Mouse (Mus musculus) heart, postnatal 0 days (tissue): ENCODE results near the gene Col6a2. TPM values are rescaled to one million over a fixed set of nuclear protein-coding genes. Genes with fewer than 3 reads are reported as not detected.

Experiments
- ATAC-seq: fragments of 200-750 bp; cut with Nextera tagmentation; 2 replicates; pipeline ENCODE4 v1.8.0; 2017; ENCODE audit warnings: low read depth, moderate number of reproducible peaks, moderate library complexity; ENCODE audit not compliant: insufficient read depth
- DNase-seq: peaks from one replicate; pipeline ENCODE4 v3.0.0-alpha.2; 2016; ENCODE audit warnings: low spot score
- H3K27ac ChIP-seq: fragments of 300-500 bp; sonication (generic); 2 replicates; pipeline ENCODE4 v1.5.1; 2014; ENCODE audit warnings: low read depth, mild to moderate bottlenecking
- H3K27me3 ChIP-seq: fragments of 300-500 bp; sonication (generic); 2 replicates; pipeline ENCODE4 v1.6.1; 2014; ENCODE audit warnings: low read length, mixed read lengths; ENCODE audit not compliant: control insufficient read depth, insufficient read depth
- H3K36me3 ChIP-seq: fragments of 300-500 bp; sonication (generic); replicated peaks from 2 replicates; pipeline ENCODE4 v1.6.1; 2014; ENCODE audit warnings: low read length, mixed read lengths; ENCODE audit not compliant: control insufficient read depth, insufficient read depth
- H3K4me1 ChIP-seq: fragments of 300-500 bp; sonication (generic); 2 replicates; pipeline ENCODE4 v1.6.1; 2014; ENCODE audit warnings: antibody characterized with exemption; ENCODE audit not compliant: control insufficient read depth, insufficient read depth
- H3K4me2 ChIP-seq: fragments of 300-500 bp; sonication (generic); 2 replicates; pipeline ENCODE4 v1.6.1; 2014; ENCODE audit warnings: low read depth, mild to moderate bottlenecking, low read length, moderate library complexity
- H3K4me3 ChIP-seq: fragments of 300-500 bp; sonication (generic); 2 replicates; pipeline ENCODE4 v1.5.1; 2014; ENCODE audit warnings: low read depth, low read length
- H3K9ac ChIP-seq: fragments of 300-500 bp; sonication (generic); replicated peaks from 2 replicates; pipeline ENCODE4 v1.6.1; 2014; ENCODE audit warnings: low read depth, low read length, mixed read lengths
- H3K9me3 ChIP-seq: fragments of 300-500 bp; sonication (generic); replicated peaks from 2 replicates; pipeline ENCODE4 v1.6.1; 2016; ENCODE audit warnings: low read length; ENCODE audit not compliant: control insufficient read depth
- CTCF ChIP-seq: IDR thresholded peaks from 2 replicates; pipeline ENCODE4 v1.5.1; 2016; ENCODE audit warnings: antibody characterized with exemption, control low read depth, low read depth
- EP300 ChIP-seq: IDR thresholded peaks from 2 replicates; pipeline ENCODE4 v1.6.1; 2016; ENCODE audit warnings: antibody characterized with exemption, low read depth
- WGBS: fragments of 180-500 bp; shearing (Covaris S2); extraction: QIAGEN DNeasy Blood & Tissue Kit; methylation state at CpG from one replicate; pipeline ENCODE4 v1.1.7; 2014; 5-methylcytosine and 5-hydroxymethylcytosine counted together
- polyA plus RNA-seq: library from polyadenylated mRNA; unstranded; fragments of >200 nt; fragmentation: Nextera tagmentation; extraction: Ambion mirVana; gene quantifications from 2 replicates; pipeline ENCODE4 v1.2.1, GENCODE M21; 2015
- total RNA-seq: library from RNA; depleted of rRNA; stranded (reverse); fragments of >200 nt; gene quantifications from 2 replicates; pipeline ENCODE4 v1.2.3, GENCODE M21; 2014; ENCODE audit warnings: low replicate concordance; rRNA removed

The Col6a2 gene
- total RNA-seq: 133 and 156 TPM in 2 replicates
- 67.6 and 72.4 TPM in 2 replicates for polyA plus RNA-seq

DNA sequence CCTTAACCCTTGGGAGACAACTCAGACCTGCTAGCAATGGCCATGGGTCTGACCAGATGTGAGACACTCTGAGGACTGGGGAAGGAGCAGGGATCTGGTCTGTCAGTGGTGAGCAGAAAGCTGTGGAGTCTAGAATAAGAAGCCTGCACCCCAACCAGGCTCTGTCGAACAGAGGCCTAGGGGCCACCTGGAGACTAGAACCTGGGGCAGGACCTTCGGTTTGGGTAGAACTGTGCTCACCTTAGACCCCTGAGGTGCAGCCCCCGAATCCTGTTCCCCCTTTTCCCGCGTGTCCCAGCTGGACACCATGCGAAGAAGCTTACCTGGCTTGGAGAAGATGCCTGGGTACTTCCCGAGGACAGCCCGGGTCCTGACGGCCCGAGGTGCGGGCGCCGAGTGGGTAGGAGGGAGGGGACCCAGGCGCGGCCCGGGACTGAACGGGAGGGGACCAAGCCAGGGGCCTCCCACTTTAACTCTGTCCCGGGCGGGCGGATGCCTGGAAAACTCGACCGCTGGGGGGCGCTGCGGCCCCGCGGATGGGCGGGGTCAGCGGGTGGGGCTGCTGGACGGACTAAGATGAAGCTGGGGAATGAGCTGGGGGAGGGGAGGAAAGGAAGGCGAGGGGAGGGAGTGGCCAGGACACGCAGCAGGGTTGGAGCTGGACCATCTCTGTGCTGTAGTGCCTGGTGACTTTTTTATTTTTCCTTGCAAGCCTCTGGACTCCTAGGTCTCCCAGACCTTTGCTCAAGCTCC lies at the start of gene Col6a2:
Gene Col6a2 (minus strand): TSS at position 703 of the 753 bp plus-strand sequence.
- 0 out of 2 replicates have a peak, but pooled peaks cover 2% of the 10 kb centered on the region for H3K4me1 ChIP-seq
- peak within 1 kb of the TSS; percentile 22 for H3K27ac ChIP-seq
- no peaks in the 10 kb centered on the region for H3K27me3 ChIP-seq
- DNase-seq (peak; percentile 90), ATAC-seq (peak; percentile 97)
- no peaks in the 10 kb centered on the region for H3K36me3 ChIP-seq
- H3K9me3 ChIP-seq: no peaks in the 10 kb centered on the region
- 5% methylated on average over 31 of the region's 31 CpGs for WGBS
- H3K9ac ChIP-seq: peak within 1 kb of the TSS; percentile 43
- peak within 1 kb of the TSS; percentile 50 for H3K4me3 ChIP-seq
- TF ChIP-seq EP300 (no peak), CTCF (peak; percentile 82)
- peak within 1 kb of the TSS; percentile 57 for H3K4me2 ChIP-seq

DNA sequence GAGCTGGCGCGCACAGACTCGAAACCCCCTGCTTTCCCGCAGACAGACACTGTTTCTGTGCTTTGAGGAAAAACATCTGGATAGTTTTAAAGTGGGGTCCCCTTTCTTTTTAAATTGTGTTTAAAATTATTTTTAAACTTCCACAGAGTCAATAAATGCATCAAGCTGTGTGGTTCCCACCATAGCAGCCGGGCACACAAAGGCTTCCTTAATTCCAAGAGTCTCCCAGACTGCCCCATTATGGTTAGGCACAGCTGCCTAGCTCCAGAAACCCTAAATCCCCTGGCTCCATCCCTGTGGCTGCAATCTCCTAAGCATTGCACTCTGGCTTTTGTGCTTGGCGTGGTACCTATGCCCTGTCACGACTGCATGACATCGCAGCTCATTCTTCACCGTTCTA lies 48.5 kb upstream of the Col6a2 start:
- H3K4me3 ChIP-seq: no peak overlapping the region
- H3K9me3 ChIP-seq: no peaks in the 10 kb centered on the region
- TF ChIP-seq EP300: no peak
- TF ChIP-seq CTCF: no peak
- no peaks in the 10 kb centered on the region for H3K4me1 ChIP-seq
- no peaks in the 10 kb centered on the region for H3K36me3 ChIP-seq
- no peaks in the 10 kb centered on the region for H3K27me3 ChIP-seq
- WGBS: 88% methylated on average over 9 of the region's 9 CpGs
- ATAC-seq (no peak), DNase-seq (no peak)
- H3K27ac ChIP-seq: no peak overlapping the region
- H3K4me2 ChIP-seq: no peak overlapping the region
- H3K9ac ChIP-seq: no peak overlapping the region

DNA sequence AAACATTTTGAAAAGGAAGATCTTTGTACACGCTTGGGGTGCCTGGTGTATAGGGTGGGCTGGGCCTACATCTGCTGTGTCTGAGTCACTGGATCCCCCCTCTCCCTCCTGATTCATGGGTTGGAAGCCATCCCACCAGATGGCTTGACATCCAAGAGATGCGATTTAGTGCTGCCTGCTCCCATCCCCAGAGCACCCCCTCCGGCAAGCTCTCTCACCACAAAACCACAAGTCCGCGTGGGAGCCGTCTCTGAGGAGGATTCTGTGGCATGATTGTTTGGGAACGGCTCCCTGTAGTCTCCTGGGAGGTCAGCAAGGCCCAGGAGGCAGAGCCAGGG lies 45.5 kb upstream of the Col6a2 start:
- ATAC-seq (peak; percentile 44; the same call in 1 of the 2 replicates), DNase-seq (peak; percentile 20)
- 56% methylated on average over 7 of the region's 7 CpGs for WGBS

DNA sequence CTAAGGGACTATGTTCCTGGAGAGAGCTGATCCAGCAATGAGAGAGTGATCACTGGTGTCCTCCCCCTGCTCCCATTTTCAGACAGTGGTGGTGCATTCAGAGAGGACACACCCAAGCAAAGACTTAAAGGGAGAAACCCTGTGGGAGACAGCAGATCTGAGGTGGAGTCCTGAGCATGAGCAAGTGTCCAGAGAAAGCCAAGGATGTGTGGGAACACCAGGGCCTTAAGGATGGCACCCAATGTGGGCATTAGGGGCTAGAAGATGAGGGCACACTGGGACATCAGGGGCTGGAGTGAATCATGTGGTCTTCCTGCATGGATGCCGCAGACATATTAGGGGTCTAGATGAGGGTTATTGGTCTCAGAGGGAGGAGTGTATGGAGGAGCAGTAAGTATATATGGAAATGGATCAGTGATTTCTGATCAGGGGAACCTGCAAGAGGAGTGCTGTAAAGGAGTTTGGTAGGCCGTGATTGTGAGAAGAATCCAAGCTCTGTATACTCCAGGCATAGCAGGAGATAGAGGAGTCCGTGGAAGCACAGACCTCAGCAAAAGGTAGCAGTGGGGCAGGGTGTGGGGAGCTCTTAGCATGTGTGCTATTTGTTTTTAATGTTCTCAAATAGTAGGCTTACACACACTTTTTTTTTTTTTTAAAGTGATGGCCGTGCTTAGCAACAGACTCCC lies 45.0 kb upstream of the Col6a2 start:
- no peak for DNase-seq
- no peak overlapping the region for H3K4me2 ChIP-seq
- no peak for TF ChIP-seq CTCF
- TF ChIP-seq EP300: no peak
- 79% methylated on average over 4 of the region's 4 CpGs for WGBS
- H3K9me3 ChIP-seq: peaks cover 13% of the 10 kb centered on the region; the same call in 1 of the 2 replicates
- no peak overlapping the region for H3K4me3 ChIP-seq
- H3K9ac ChIP-seq: no peak overlapping the region
- H3K27me3 ChIP-seq: no peaks in the 10 kb centered on the region
- H3K36me3 ChIP-seq: no peaks in the 10 kb centered on the region
- ATAC-seq: 0 out of 2 replicates have a peak, but pooled peaks have one; percentile 11
- H3K4me1 ChIP-seq: no peaks in the 10 kb centered on the region
- H3K27ac ChIP-seq: no peak overlapping the region

More for the DNA sequence above, 45.5 kb upstream of the Col6a2 start:
- Histone ChIP-seq H3K36me3 (no peaks in the 10 kb centered on the region), H3K4me1 (no peaks in the 10 kb centered on the region), H3K9me3 (peaks cover 13% of the 10 kb centered on the region; the same call in 1 of the 2 replicates), H3K9ac (no peak overlapping the region), H3K27me3 (no peaks in the 10 kb centered on the region), H3K4me3 (no peak overlapping the region), H3K4me2 (no peak overlapping the region), H3K27ac (peak overlapping the region; percentile 23; the same call in 1 of the 2 replicates)
- TF ChIP-seq EP300 (no peak), CTCF (no peak)

DNA sequence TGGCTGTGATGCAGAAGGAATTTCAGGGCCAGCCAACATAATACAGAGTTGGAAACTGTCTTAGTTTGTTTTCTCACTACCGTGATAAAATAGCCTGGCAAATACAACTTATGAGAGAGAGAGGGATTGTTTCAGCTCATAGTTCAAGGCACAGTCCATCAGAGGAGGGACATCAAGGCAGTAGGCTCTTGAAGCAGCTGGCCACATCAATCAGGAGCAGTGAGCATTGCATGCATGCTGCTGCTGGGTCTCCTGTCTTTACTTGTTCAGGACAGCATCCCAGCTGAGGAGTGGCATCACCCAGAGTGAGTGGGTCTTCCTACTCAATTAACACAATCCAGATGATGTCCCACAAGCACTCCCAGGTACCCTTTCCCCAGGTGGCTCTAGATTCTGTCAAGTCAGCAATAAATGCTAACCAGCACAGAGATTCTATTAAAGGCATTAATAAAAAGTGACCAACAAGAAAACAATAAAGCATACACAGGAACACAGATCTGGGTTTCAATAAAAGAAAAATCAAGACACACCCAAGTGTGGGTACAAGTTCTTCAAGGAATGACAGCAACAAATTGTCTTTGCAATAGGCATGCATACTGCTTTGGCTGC lies 43.9 kb upstream of the Col6a2 start:
- no peak overlapping the region for H3K4me2 ChIP-seq
- TF ChIP-seq CTCF (no peak), EP300 (no peak)
- 84% methylated on average over 1 of the region's 1 CpGs for WGBS
- H3K9ac ChIP-seq: no peak overlapping the region
- H3K4me3 ChIP-seq: no peak overlapping the region
- ATAC-seq (no peak), DNase-seq (no peak)
- no peaks in the 10 kb centered on the region for H3K36me3 ChIP-seq
- H3K27ac ChIP-seq: no peak overlapping the region
- H3K4me1 ChIP-seq: no peaks in the 10 kb centered on the region
- H3K9me3 ChIP-seq: peaks cover 13% of the 10 kb centered on the region; the same call in 1 of the 2 replicates
- no peaks in the 10 kb centered on the region for H3K27me3 ChIP-seq
